Mouse (Mus musculus) adrenal gland, adult 8-10 months (tissue): ENCODE measurements at regions not wholly inside any gene's neighbourhood (a gene's known extent, or its start where the extent isn't known, plus 50 kb on each side); places are given as distances from the start of the nearest gene placed in this dataset.

ENCODE experiments used
- DNase-seq: peaks from one replicate; pipeline ENCODE4 v3.0.0; 2022

DNA sequence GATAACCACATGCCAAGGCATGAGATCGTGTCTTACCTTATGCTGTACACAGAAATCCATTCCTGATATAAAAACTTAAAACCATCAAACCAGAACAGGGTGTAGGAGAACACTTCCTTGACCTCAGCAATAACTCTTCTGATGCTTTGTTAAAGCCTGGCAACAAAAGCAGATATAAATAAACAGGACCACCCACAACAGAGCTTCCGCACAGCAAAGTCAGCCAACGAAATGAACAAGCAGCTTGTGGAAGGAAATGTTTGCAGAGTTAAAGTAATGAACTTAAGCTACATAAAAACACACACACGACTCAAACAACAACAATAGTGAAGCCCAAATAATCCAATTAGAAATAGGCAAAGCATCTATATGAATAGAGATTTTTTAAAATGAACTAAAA lies 54.8 kb upstream of the Bach2 start:
- no peak for DNase-seq

DNA sequence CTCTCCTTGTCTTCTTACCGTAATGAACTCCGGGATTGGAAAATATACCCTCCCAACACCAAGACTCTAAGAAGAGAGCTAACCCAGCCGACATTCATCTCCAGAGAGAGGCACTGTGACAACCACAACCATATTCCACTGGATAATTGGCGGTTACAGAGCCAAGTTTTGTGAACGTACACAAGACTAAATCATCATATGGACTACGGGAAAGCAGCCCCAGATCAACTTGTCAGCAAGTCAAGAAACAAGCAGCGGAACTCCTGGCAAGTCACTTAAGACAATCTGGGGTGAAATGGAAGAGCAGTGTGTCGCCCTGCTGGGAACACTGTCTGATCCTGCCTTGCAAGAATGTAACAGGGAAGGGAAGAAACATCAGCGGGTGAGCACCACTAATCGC lies 52.6 kb upstream of the Bach2 start:
- no peak for DNase-seq

DNA sequence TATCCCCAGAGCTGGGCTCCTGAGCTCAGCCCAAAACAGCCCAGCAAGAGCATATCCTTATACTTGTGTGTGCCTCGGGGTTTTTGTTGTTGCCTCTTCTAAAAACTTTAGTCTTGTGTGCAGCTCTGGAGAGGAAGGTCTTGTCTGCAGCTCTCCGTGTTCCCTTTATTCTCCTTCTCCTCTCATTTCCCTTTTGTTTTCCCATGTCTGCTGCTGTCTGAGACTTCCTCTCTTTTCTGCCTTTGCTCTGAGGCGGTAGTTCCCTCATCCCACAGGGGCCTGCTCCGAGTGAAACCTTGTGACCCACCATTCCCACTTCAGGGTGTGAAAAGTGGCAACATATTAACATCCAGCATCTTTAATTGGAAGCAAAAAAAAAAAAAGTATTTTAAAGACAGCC lies 51.5 kb upstream of the Bach2 start:
- DNase-seq = no peak

DNA sequence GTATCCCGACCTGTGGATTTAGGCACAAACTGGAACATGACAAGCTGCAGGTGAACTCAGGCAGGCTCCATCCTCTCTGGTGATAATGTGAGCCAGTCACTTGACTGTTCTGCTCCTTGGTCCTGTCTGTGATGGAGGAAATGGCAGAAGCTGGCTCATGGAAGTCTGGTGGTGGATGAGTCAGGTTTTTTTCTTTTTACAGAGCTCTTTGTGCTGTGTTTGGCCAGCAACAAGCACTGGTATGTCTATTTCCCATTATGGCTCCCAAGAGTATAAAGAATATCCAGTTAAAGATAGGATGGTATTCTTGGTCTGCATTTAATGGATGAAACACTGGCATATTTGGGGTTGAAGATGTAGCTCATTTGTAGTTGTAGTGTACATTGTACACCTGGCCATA lies 50.5 kb upstream of the Bach2 start:
- no peak for DNase-seq

DNA sequence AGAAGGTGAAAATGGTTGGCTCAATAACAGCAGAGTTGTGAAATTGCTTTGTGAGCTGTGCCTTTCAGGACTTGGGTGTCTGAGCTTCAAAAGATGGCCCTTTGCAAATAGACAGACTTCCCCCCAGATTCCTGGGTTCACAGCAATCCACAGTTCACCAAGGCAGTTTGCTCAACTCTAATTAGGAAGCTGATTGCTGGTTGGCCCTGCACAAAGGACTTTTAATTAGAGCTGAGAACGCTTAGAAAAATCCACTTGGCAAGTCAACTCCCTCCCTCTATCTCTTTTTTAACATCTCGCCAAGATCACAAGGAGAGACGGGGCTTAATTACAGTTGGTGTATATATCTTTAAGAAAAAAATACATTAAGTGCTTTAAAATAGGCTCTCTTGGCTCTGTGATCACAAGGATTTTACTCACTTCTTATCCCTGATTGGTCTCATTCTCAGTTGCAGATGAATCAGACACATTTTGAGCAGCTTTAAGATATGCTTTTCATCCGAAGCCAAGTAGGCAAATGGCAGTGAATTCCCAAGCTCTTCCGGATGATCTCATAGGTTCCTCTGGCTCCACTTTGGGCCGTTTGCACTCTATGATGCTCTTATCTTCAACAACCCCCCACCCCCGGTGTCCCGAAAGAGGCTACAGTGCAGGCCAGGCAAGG lies 49.7 kb upstream of the Bach2 start:
- no peak for DNase-seq
